Comparison of ENCODE assay signal across 15 mouse cellular contexts in the genomic region with DNA sequence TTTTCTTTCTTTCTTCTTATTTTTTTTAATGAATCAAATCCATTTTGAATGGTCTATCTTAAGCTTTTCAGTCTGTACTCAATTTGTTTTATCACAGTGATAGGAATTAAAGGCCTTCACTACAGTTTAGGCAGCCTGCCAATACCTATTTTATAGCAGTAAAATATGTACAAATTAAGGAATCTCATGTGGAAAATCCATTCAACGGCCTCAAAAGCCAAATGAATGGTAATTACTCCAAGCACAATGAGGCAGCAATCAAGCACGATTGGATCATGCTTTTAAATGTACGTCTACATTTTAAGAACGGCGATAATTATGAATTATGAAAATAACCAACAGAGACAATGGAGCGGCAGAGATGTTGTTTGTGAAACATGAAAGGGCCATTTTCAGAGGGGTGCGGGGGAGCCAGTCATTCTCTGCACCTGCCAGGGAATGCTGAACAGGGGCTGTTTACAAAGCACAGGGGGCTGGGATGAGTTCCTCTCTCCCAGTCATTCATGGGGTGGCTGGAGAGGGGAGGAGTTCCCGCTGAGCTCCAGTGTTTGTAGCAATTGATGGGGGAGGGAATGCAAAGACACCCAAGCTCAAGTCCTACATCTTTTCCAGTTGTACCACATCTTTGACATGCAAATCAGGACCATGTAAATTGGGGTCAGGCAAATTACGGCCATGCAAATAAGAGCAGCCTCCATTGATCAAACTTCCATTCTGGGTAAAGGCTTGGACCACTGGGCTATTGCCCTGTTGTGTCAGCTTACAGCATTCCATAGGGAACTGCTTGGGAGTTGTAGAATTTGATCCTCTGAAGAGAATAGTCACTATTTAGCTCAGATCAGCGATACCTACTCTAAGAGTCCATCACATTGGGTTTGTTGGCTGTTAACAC.
A peak's percentile ranks its signal among the peaks of the same experiment; 100 is the strongest.
DNase-seq lines count a peak whose midpoint lies in the region; ATAC-seq lines count a peak whose summit lies in the region.
"Had no signal": no experiment of that assay in that cellular context is flagged by ENCODE, and none has a peak within 500 bp of the region (broad histone marks: within the 10 kb centered on the region; RNA-seq: fewer than 3 reads in every experiment).

No protein-coding gene starts in this region.

- peak overlapping the region; percentile 17; the same call in 1 of the 2 replicates for H3K4me2 ChIP-seq in forebrain, embryonic 12.5 days
- H3K4me2 ChIP-seq: heart, embryonic 15.5 days; limb, embryonic 12.5 days had no signal

- H3K27ac ChIP-seq in forebrain, embryonic 12.5 days: peak overlapping the region; percentile 75
- H3K27ac ChIP-seq: heart, embryonic 15.5 days; limb, embryonic 12.5 days had no signal

- H3K9me3 ChIP-seq in forebrain, embryonic 12.5 days: no peaks in the 10 kb centered on the region
- H3K9me3 ChIP-seq: heart, embryonic 15.5 days; limb, embryonic 12.5 days had no signal

- no peak overlapping the region for H3K9ac ChIP-seq in forebrain, embryonic 12.5 days
- H3K9ac ChIP-seq: heart, embryonic 15.5 days; limb, embryonic 12.5 days had no signal

- peak; percentile 9 to 18 for DNase-seq in right cerebral cortex, adult 2 months (ENCODE audit: low spot score in 2 of 2)
- no peak for DNase-seq in right cerebral cortex, postnatal 36 days (ENCODE audit: low spot score in 2 of 2)
- DNase-seq in layer of hippocampus, postnatal 14 days (ENCODE audit: low spot score in 2 of 2): peak; percentile 8 to 18
- DNase-seq in right cerebral cortex, postnatal 4 days: peak; percentile 10
- DNase-seq in cerebellum, adult 11 months: no peak
- no peak for DNase-seq in frontal cortex, postnatal 25 days (ENCODE audit: low spot score in 2 of 2)
- DNase-seq in spleen, postnatal 10 days (ENCODE audit: low spot score in 2 of 2): no peak
- DNase-seq: adrenal gland, postnatal 10 days; cerebellum, postnatal 14 days; kidney, postnatal 10 days; lung, postnatal 14 days had no signal

- WGBS in forebrain, embryonic 12.5 days: 16% methylated on average over 10 of the region's 10 CpGs

- peaks cover 16% of the 10 kb centered on the region for H3K4me1 ChIP-seq in forebrain, embryonic 12.5 days
- H3K4me1 ChIP-seq: heart, embryonic 15.5 days; limb, embryonic 12.5 days had no signal

- H3K36me3 ChIP-seq in forebrain, embryonic 12.5 days (replicated peaks): no peaks in the 10 kb centered on the region
- H3K36me3 ChIP-seq: G1E; heart, embryonic 15.5 days; limb, embryonic 12.5 days had no signal

- H3K27me3 ChIP-seq in forebrain, embryonic 12.5 days: no peaks in the 10 kb centered on the region; the same call in 1 of the 2 replicates
- H3K27me3 ChIP-seq: heart, embryonic 15.5 days; limb, embryonic 12.5 days had no signal

- 0 out of 2 replicates have a peak overlapping the region, but pooled peaks have one; percentile 11 for H3K4me3 ChIP-seq in forebrain, embryonic 12.5 days (replicated peaks)
- H3K4me3 ChIP-seq: heart, embryonic 15.5 days; limb, embryonic 12.5 days had no signal

- peak; percentile 96 for ATAC-seq in forebrain, embryonic 12.5 days (ENCODE audit: low FRiP score)

Comparison
In these comparisons a context has a peak if more than half of its experiments do, and no peak if none do; other contexts are left out.
1. DNase-seq: peak in right cerebral cortex, adult 2 months (2 of 2), layer of hippocampus, postnatal 14 days (2 of 2) and right cerebral cortex, postnatal 4 days (single experiment); none in right cerebral cortex, postnatal 36 days (0 of 2), cerebellum, adult 11 months (single experiment), frontal cortex, postnatal 25 days (0 of 2) and spleen, postnatal 10 days (0 of 2).